ENCODE assay signal across 8 mouse cellular contexts in genomic region chr5:28316722-28317245, GRCm38 (mm10). TPM values are rescaled to one million over a fixed set of nuclear protein-coding genes. Genes with fewer than 3 reads are reported as not detected.
A peak's percentile ranks its signal among the peaks of the same experiment; 100 is the strongest.
DNase-seq lines count a peak whose midpoint lies in the region; ATAC-seq and TF ChIP-seq lines count a peak whose summit lies in the region.

TSS of gene Rbm33 (plus strand) at chr5:28317121.

- in situ Hi-C loops in CH12.LX (cut with MboI; ENCODE audit: low pct_ligation_motif_present, low pct_unique_long_range_greater_than_20kb, low sequenced_read_pairs), result no loop called here

- H3K27me3 ChIP-seq in CH12.LX (replicated peaks), result no peaks in the 10 kb centered on the region
- no peaks in the 10 kb centered on the region for H3K27me3 ChIP-seq in forebrain, embryonic 11.5 days (ENCODE audit: control insufficient read depth, insufficient read depth, low read length)
- H3K27me3 ChIP-seq in heart, embryonic 16.5 days (ENCODE audit: control insufficient read depth, insufficient read depth, low read length), result no peaks in the 10 kb centered on the region
- no peaks in the 10 kb centered on the region for H3K27me3 ChIP-seq in liver, embryonic 15.5 days
- no peaks in the 10 kb centered on the region for H3K27me3 ChIP-seq in neural tube, embryonic 12.5 days (replicated peaks)

- DNase-seq in CH12.LX (ENCODE audit: extremely low read depth), result peak; percentile 85
- peak; percentile 76 for DNase-seq in c-Kit-positive CD71-positive TER-119-negative erythroid progenitor cells, embryonic 14.5 days (ENCODE audit: low read depth)
- peak; percentile 93 for DNase-seq in forebrain, embryonic 11.5 days (ENCODE audit: low spot score)
- peak; percentile 83 to 91 for DNase-seq in kidney, postnatal 36 days
- DNase-seq in telencephalon, adult 2 months (ENCODE audit: low read depth, low spot score), result peak; percentile 92

- H3K4me2 ChIP-seq in CH12.LX (ENCODE audit: insufficient read depth, low read depth, poor library complexity, severe bottlenecking), result peak within 1 kb of the TSS; percentile 100
- H3K4me2 ChIP-seq in forebrain, embryonic 11.5 days (ENCODE audit: low read depth, low read length, severe bottlenecking), result peak within 1 kb of the TSS; percentile 57
- peak within 1 kb of the TSS; percentile 89 for H3K4me2 ChIP-seq in heart, embryonic 16.5 days (ENCODE audit: low read depth, low read length)
- H3K4me2 ChIP-seq in liver, embryonic 15.5 days, result peak within 1 kb of the TSS; percentile 87
- H3K4me2 ChIP-seq in neural tube, embryonic 12.5 days (replicated peaks), result peak within 1 kb of the TSS; percentile 74

- TF ChIP-seq CTCF in CH12.LX (conservative IDR thresholded peaks at IDR 0.05 in 1 of 2, IDR thresholded peaks at IDR 0.05 in 1 of 2; ENCODE audit: low read depth in 2 of 2, low read length in 2 of 2), result no peak

- H3K4me1 ChIP-seq in CH12.LX (ENCODE audit: control insufficient read depth in 1 of 2, insufficient read depth in 2 of 2), result peaks cover 6 to 31% of the 10 kb centered on the region in 2 experiments
- peaks cover 4% of the 10 kb centered on the region; the same call in 1 of the 2 replicates for H3K4me1 ChIP-seq in forebrain, embryonic 11.5 days (replicated peaks; ENCODE audit: control insufficient read depth, insufficient read depth, low read length)
- H3K4me1 ChIP-seq in heart, embryonic 16.5 days (ENCODE audit: control insufficient read depth, insufficient read depth, low read length), result peaks cover 20% of the 10 kb centered on the region
- H3K4me1 ChIP-seq in liver, embryonic 15.5 days (replicated peaks), result peaks cover 41% of the 10 kb centered on the region
- H3K4me1 ChIP-seq in neural tube, embryonic 12.5 days, result peaks cover 17% of the 10 kb centered on the region; the same call in 1 of the 2 replicates

- under 1% methylated on average over 75 of the region's 76 CpGs for WGBS in forebrain, embryonic 11.5 days
- under 1% methylated on average over 76 of the region's 76 CpGs for WGBS in heart, embryonic 16.5 days
- WGBS in liver, embryonic 15.5 days (ENCODE audit: insufficient replicate concordance), result under 1% methylated on average over 76 of the region's 76 CpGs
- under 1% methylated on average over 72 of the region's 76 CpGs for WGBS in neural tube, embryonic 12.5 days

- peak within 1 kb of the TSS; percentile 79 to 95 (median 83) for H3K4me3 ChIP-seq in CH12.LX (replicated peaks in 1 of 3; ENCODE audit: low read depth in 2 of 3, low read length in 2 of 3, poor library complexity in 1 of 3)
- H3K4me3 ChIP-seq in forebrain, embryonic 11.5 days (ENCODE audit: low read depth, low read length), result peak within 1 kb of the TSS; percentile 99
- peak within 1 kb of the TSS; percentile 90 for H3K4me3 ChIP-seq in heart, embryonic 16.5 days (ENCODE audit: low read length)
- peak within 1 kb of the TSS; percentile 93 for H3K4me3 ChIP-seq in liver, embryonic 15.5 days (replicated peaks)
- peak within 1 kb of the TSS; percentile 99 for H3K4me3 ChIP-seq in neural tube, embryonic 12.5 days

- peak; percentile 88 for TF ChIP-seq POLR2A in CH12.LX (IDR thresholded peaks at IDR 0.05; ENCODE audit: low read depth, low read length)

- peak; percentile 92 for ATAC-seq in forebrain, embryonic 11.5 days (replicated peaks; ENCODE audit: low FRiP score)
- peak; percentile 92 for ATAC-seq in heart, embryonic 16.5 days (replicated peaks; ENCODE audit: extremely low read depth, insufficient read depth, low FRiP score)
- peak; percentile 92 for ATAC-seq in liver, embryonic 15.5 days (ENCODE audit: insufficient read depth)
- ATAC-seq in neural tube, embryonic 12.5 days (ENCODE audit: low FRiP score, low read depth), result peak; percentile 92

- no peak for TF ChIP-seq RAD21 in CH12.LX (IDR thresholded peaks at IDR 0.05; ENCODE audit: low read depth, low read length)

- peak within 1 kb of the TSS; percentile 94 for H3K27ac ChIP-seq in CH12.LX (ENCODE audit: insufficient read depth, low read depth)
- peak within 1 kb of the TSS; percentile 97 for H3K27ac ChIP-seq in forebrain, embryonic 11.5 days (ENCODE audit: low read depth, low read length)
- peak within 1 kb of the TSS; percentile 100 for H3K27ac ChIP-seq in heart, embryonic 16.5 days (ENCODE audit: low read length)
- peak within 1 kb of the TSS; percentile 99 for H3K27ac ChIP-seq in liver, embryonic 15.5 days (replicated peaks)
- peak within 1 kb of the TSS; percentile 100 for H3K27ac ChIP-seq in neural tube, embryonic 12.5 days

- peaks cover 2 to 3% of the 10 kb centered on the region in 2 experiments for H3K36me3 ChIP-seq in CH12.LX (replicated peaks in 1 of 2; ENCODE audit: control insufficient read depth in 1 of 2, insufficient read depth in 1 of 2, low read length in 1 of 2)
- H3K36me3 ChIP-seq in forebrain, embryonic 11.5 days (ENCODE audit: control insufficient read depth, insufficient read depth, low read length), result no peaks in the 10 kb centered on the region
- no peaks in the 10 kb centered on the region for H3K36me3 ChIP-seq in heart, embryonic 16.5 days (ENCODE audit: control insufficient read depth, insufficient read depth)
- 0 out of 2 replicates have a peak, but pooled peaks cover 3% of the 10 kb centered on the region for H3K36me3 ChIP-seq in liver, embryonic 15.5 days (replicated peaks)
- no peaks in the 10 kb centered on the region for H3K36me3 ChIP-seq in neural tube, embryonic 12.5 days

- no peaks in the 10 kb centered on the region for H3K9me3 ChIP-seq in CH12.LX (replicated peaks; ENCODE audit: low read length)
- no peaks in the 10 kb centered on the region for H3K9me3 ChIP-seq in forebrain, embryonic 11.5 days (ENCODE audit: control insufficient read depth, low read length)
- H3K9me3 ChIP-seq in heart, embryonic 16.5 days (replicated peaks; ENCODE audit: control insufficient read depth, low read length), result no peaks in the 10 kb centered on the region
- no peaks in the 10 kb centered on the region for H3K9me3 ChIP-seq in liver, embryonic 15.5 days (replicated peaks)
- H3K9me3 ChIP-seq in neural tube, embryonic 12.5 days, result no peaks in the 10 kb centered on the region

- dilution Hi-C loops in CH12.LX (cut with MboI; ENCODE audit: extremely low pct_ligation_motif_present, extremely low pct_unique_long_range_greater_than_20kb, low sequenced_read_pairs), result no loop called here

- no peak for TF ChIP-seq EP300 in CH12.LX (IDR thresholded peaks at IDR 0.05; ENCODE audit: low read length)

- H3K79me2 ChIP-seq in CH12.LX (replicated peaks; ENCODE audit: control insufficient read depth, extremely low read depth, insufficient read depth, poor library complexity, severe bottlenecking), result peaks cover 44% of the 10 kb centered on the region

- H3K9ac ChIP-seq in CH12.LX (ENCODE audit: insufficient read depth, low read depth), result peak within 1 kb of the TSS; percentile 99
- H3K9ac ChIP-seq in forebrain, embryonic 11.5 days (ENCODE audit: low read length), result peak within 1 kb of the TSS; percentile 100
- H3K9ac ChIP-seq in heart, embryonic 16.5 days (ENCODE audit: low read length), result peak within 1 kb of the TSS; percentile 96
- H3K9ac ChIP-seq in liver, embryonic 15.5 days, result peak within 1 kb of the TSS; percentile 98
- H3K9ac ChIP-seq in neural tube, embryonic 12.5 days, result peak within 1 kb of the TSS; percentile 100

TF ChIP-seq in CH12.LX, 34 proteins besides CTCF, POLR2A, EP300 and RAD21:
- peak; percentile 19 for TF ChIP-seq MEF2A (IDR thresholded peaks at IDR 0.05; ENCODE audit: borderline replicate concordance, low read depth, low read length)
- TF ChIP-seq HCFC1 (IDR thresholded peaks at IDR 0.05; ENCODE audit: low read depth, low read length), result peak; percentile 74
- peak; percentile 75; the same call in 1 of the 2 replicates for TF ChIP-seq TCF12 (IDR thresholded peaks at IDR 0.05; ENCODE audit: low read depth, low read length)
- peak; percentile 82 for TF ChIP-seq ELF1 (IDR thresholded peaks at IDR 0.05; ENCODE audit: low read depth, low read length)
- TF ChIP-seq USF1 (IDR thresholded peaks at IDR 0.05; ENCODE audit: low read depth, low read length), result no peak
- TF ChIP-seq SMC3 (IDR thresholded peaks at IDR 0.05; ENCODE audit: low read depth, low read length), result no peak
- no peak for TF ChIP-seq JUND (conservative IDR thresholded peaks at IDR 0.05; ENCODE audit: low read depth, low read length)
- TF ChIP-seq USF2 (conservative IDR thresholded peaks at IDR 0.05; ENCODE audit: low read depth, low read length), result no peak
- no peak for TF ChIP-seq MAZ (IDR thresholded peaks at IDR 0.05; ENCODE audit: low read depth, low read length)
- TF ChIP-seq NELFE (IDR thresholded peaks at IDR 0.05; ENCODE audit: low read depth, low read length), result peak; percentile 88
- peak; percentile 37; the same call in 1 of the 2 replicates for TF ChIP-seq POLR2AphosphoS2 (IDR thresholded peaks at IDR 0.05; ENCODE audit: low read depth, low read length)
- TF ChIP-seq ZNF384 (IDR thresholded peaks at IDR 0.05; ENCODE audit: low read depth, low read length), result no peak
- TF ChIP-seq TBP (conservative IDR thresholded peaks at IDR 0.05; ENCODE audit: low read depth, low read length), result peak; percentile 64; the same call in 1 of the 2 replicates
- TF ChIP-seq ETS1 (conservative IDR thresholded peaks at IDR 0.05; ENCODE audit: low read depth, low read length), result no peak
- 0 out of 2 replicates have a peak, but pooled peaks have one; percentile 58 for TF ChIP-seq KAT2A (IDR thresholded peaks at IDR 0.05; ENCODE audit: insufficient replicate concordance, low read length)
- no peak; the same call in 1 of the 2 replicates for TF ChIP-seq MXI1 (IDR thresholded peaks at IDR 0.05; ENCODE audit: low read depth, low read length)
- TF ChIP-seq MAX (IDR thresholded peaks at IDR 0.05; ENCODE audit: low read length), result peak; percentile 66
- TF ChIP-seq PAX5 (IDR thresholded peaks at IDR 0.05; ENCODE audit: low read length), result no peak
- TF ChIP-seq NRF1 (IDR thresholded peaks at IDR 0.05; ENCODE audit: low read depth, low read length), result peak; percentile 74
- TF ChIP-seq MYC (IDR thresholded peaks at IDR 0.05; ENCODE audit: low read depth, low read length), result peak; percentile 50; the same call in 1 of the 2 replicates
- TF ChIP-seq UBTF (IDR thresholded peaks at IDR 0.05; ENCODE audit: low read depth, low read length), result peak; percentile 52; the same call in 1 of the 2 replicates
- TF ChIP-seq ZMIZ1 (IDR thresholded peaks at IDR 0.05; ENCODE audit: low read depth, low read length), result peak; percentile 86

RNA-seq across cellular contexts. Expression of gene Rbm33, which starts in this region (rescaled TPM):
- total RNA-seq in CH12.LX (2012; rRNA removed) (14.4 and 15.1 TPM in 2 replicates), CH12.LX (2014; rRNA removed) (6.5 and 7.4 TPM in 2 replicates)
- polyA plus RNA-seq in CH12.LX (2012; ENCODE audit: insufficient read length, low read depth), result 43.8 and 50.3 TPM in 2 replicates
- 24.9 and 26.0 TPM in 2 replicates for polyA plus RNA-seq in forebrain, embryonic 11.5 days (2014; fragmentation: Nextera tagmentation; extraction: Ambion mirVana)
- polyA plus RNA-seq in heart, embryonic 16.5 days (2015; fragmentation: Nextera tagmentation; extraction: Ambion mirVana), result 8.4 and 9.2 TPM in 2 replicates
- polyA plus RNA-seq in liver, embryonic 15.5 days (2015; fragmentation: Nextera tagmentation; extraction: Ambion mirVana), result 6.4 TPM in 2 replicates
- 22.5 and 23.9 TPM in 2 replicates for polyA plus RNA-seq in neural tube, embryonic 12.5 days (2016; fragmentation: Nextera tagmentation; extraction: Ambion mirVana)

Comparison
In these comparisons a context has a peak if more than half of its experiments do, and no peak if none do; other contexts are left out.
1. Peak in every context shown above with its lines: DNase-seq, ATAC-seq, H3K4me3 ChIP-seq and H3K27ac ChIP-seq.